Mouse (Mus musculus): ENCODE measurements at regions not wholly inside any gene's neighbourhood (a gene's known extent, or its start where the extent isn't known, plus 50 kb on each side); places are given as distances from the start of the nearest gene placed in this dataset.
A peak's percentile ranks its signal among the peaks of the same experiment; 100 is the strongest.
"Not testable (repeated sequence)": the region's sequence is repeated elsewhere in the genome, so short reads cannot be mapped to it uniquely, and the experiment has no call there.

DNA sequence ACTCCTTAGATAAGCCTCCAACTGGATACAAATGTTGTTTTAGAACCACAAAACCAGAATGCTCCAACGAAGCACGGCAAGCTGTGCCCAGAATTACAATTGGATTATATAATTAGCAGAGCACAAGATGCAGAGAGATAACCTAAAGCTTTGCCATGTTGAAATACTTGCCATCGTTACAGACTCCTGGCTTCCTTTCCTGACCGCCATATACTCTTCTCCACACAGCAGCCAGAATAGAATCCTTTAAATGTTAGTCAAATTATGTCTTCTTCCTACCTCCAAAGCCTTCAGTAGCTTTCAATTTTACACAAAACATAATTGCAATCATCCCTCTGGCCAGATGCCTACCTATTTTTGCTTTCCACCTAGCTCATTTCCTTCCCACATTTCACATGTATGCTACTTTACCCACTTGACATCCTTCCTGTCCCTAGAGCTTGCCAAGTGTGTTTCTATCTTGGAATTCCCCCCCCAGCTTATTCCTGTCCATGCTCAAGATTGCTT, 52.8 kb upstream of the G2e3 start:
- DNase-seq (ENCODE audit: low spot score): no peak

DNA sequence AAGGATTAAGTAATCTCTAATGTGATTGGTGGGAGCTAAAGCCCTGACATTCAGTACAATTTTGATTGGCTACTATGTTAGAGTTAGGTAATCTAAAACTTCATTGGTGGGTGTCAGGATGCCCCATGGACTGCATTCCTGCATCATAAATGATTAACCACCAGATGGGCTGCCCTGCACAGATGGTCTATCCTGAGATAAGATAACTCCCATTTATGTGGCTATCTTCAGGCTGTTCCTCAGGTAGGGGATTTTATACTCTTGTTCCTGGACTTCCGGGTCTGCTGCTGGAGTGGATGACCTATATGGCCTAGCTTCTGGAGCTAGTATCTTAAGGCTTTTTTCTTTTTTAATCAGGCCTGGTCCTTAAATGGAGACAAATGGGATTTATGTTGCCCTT, 69.5 kb upstream of the G2e3 start:
- DNase-seq (ENCODE audit: low spot score): no peak

DNA sequence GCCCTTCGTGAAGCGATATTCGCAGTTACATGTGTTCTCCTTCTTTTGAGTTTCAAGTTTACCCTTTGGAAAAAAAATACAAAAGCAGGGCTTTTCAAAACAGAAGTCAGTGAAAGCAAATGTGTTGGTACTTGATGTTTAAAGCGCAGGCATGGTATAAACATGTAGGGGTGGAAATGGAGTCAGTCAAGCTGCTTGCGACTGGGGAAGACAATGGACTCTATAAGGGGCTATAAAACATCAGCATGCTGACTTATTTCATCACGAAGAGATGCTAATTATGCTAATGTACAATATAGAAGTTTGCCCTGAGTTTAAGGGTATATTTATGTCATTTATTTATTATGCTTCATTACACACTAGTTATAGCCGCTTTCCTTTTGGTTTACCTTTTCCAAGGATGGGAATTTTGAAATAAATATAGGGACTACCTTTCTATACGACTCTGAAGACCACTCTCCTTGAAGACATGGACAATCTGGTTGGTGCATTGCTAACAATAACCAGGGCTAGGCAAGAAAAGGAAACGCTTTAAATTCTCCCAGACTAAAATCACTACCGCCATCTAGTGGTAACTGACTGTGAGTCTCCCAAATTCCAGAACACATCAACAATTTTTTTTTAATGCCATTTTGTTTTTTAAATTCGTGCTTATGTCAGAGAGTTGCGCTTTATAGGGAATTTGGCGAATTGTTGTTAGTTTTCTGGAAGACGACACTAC, 71.9 kb upstream of the G2e3 start:
- peak; percentile 84 for DNase-seq (ENCODE audit: low spot score)

DNA sequence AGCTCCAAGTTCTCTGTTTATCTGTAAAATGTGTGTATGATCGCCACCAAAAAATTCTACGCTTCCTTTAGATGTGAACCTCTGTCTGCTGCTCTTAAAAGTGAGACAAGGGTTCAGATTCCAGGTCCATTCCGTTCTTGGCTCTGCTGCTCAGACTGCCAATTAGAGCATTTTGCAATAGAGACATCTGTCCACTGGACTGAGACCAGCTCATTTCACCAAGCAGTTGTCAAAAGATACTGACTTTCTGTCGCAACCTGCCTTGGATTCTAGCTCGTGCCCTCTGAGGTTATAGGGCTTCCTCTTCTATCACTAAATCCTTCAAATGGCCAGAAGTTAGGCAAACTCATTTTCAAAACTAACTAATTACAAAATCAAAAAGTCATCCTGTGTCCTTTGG, 74.4 kb upstream of the G2e3 start:
- DNase-seq (ENCODE audit: low spot score): no peak

DNA sequence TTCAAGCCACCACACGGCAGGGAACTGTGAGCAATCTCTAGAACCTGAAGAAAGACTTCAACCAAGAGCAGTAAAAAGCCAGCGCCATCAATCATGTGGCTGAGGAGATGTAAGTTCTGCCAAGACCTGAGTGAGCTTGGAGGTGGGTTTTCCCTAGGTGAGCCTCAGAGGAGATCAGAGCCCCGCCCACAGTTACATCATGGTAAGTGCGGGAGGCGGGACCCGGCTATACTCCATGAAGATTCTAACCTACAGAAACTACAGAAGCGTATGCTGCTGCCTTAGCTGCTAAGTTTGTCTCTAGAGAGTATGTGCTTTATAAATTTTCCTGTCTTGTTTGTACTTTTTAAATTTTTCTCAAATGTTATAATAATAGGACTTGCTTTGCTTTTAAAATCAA, 105.0 kb upstream of the G2e3 start:
- DNase-seq (ENCODE audit: low spot score): no peak

DNA sequence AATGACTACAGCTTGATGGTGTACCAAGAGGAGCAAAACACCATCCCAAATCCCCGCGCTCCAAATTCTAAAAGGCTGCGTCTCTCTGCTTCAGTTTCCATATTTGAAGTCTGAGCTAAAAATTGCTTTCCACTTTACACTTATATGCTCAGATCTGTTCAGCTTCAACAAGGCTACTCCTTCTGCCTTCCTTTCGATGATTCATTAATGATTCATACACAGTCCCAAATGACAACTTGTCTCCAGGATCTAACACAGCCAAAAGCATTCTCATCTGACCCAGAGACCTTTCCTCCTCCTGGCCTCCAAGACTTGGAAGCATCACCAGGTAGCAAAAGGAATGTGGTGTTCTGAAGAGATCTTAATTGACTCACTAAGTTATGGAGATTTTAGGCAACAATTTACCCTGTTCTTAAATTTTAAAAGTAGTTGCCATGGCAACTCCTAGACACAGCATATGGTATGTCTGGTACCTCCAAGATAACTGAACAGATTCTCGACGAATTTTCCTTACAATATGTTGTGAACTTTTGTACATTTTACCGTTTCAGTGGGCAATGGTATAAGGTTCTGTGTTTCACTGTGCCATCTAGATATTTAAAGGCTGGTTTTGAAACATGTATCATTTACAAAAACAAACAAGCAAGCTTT, 106.6 kb upstream of the G2e3 start:
- no peak for DNase-seq (ENCODE audit: low spot score)

DNA sequence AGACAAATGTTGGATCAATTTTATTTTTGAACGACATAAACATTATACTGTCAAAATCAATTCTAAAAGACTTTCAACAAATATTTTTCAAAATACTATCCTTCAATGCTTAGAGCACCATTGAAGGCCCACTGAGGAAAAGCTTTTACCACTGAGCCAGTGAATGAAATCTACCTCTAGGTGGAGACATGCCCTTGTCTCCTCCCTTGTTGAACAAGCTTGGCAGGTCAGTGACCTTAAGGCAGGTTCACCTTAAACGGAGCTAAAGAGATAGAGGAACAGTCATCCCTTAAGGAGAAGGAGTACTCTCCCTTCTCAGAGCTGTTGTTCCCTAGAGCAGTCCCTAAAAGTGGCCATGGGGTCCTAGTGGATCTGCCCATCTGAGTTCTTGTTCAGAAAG, 136.2 kb upstream of the G2e3 start:
- no peak for DNase-seq (ENCODE audit: low spot score)

DNA sequence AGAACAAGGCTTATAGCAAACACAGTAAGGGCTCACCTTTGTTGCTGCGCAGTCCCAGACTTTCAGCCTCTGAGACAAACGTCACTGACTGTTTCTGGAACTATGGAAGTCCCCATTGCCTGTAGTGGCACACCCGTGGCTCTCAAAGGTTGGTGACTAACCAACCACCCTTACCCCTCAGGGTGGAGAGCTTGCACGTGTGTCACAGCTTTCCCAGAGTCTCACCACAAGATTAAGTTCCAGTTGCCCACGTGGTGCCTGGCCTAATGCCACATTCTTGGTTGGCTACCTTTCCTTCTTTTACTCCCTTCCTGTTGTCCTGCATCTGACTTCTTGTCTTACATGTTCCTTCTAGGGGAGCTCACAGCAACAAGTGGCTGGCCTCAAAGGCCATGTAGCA, 151.6 kb upstream of the G2e3 start:
- no peak for DNase-seq (ENCODE audit: low spot score)

DNA sequence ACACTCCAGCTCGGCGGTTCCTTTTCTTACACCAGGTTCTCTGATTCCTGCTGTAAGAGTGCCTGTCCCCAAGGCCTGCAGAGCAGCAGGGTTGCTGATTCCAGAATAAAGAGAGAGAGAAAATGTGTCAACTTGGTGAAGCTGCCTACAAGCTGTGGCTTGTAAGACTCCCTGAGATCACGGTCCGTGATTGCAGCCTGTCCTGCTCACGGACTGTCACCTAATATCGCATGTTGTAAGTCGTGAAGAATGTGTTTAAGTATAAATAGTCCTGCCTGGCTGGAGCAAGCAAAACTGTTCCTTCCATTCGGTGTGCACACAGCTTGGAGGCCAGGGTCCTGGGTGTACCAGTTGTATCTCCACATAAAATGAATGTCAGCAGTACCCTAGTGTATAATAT, 152.7 kb upstream of the G2e3 start:
- no peak for DNase-seq (ENCODE audit: low spot score)

DNA sequence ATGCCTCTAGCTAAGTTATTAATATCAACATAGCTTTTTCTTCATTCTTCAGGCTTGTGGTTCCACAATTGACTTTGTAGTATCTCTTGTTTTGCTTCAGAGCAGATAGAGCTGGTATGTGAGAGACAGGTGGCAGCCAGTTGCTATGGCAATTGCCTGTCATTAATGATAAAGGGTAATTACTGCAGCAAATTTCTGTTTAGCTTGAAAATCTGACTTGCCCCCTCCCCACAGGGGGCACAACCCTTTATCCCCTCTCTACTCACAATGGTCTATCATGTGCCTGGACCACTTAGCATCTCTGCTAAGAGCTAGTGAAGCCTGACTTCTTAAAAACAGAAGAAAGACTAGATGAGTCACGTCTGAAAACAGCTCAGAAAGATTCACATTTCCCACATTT, 157.1 kb upstream of the G2e3 start:
- peak; percentile 54 for DNase-seq (ENCODE audit: low spot score)

DNA sequence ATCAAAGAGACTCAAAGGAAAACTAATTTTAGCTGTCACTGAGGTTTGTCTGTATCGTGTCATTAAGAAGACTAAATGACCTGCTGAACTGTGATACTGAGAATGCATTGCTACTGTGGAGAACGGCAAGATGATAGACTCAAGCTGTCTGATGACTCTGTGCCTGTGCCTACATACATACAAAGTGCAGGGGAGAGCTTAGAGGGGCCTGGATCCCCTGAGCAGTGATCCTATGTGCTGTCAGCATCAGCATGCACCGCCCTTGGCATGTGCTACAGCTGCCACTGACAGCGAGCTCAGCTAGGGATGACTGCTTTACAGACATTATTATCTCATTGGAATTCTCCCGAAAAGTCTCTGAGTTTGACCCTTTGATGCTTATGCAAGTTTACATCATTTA, 157.7 kb upstream of the G2e3 start:
- peak; percentile 21 for DNase-seq (ENCODE audit: low spot score)

DNA sequence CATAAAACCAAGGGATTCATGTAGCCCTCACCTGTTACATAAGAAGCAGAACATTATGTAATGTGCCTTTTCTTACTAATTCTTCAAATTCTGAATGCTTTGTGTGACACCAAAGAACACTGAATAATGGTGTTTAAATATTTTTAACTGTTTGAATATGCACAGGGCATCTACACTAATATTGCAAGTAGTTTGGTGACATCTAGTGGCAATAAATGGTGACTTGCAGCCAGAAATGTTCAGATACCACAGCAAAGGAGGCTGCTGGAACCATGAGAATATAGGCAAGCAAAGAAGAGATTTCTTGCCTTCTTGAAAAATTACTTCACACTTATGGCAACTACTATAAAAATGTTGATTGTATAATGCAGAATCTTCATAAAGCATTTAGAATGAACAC, 159.6 kb upstream of the G2e3 start:
- DNase-seq (ENCODE audit: low spot score): peak; percentile 82

DNA sequence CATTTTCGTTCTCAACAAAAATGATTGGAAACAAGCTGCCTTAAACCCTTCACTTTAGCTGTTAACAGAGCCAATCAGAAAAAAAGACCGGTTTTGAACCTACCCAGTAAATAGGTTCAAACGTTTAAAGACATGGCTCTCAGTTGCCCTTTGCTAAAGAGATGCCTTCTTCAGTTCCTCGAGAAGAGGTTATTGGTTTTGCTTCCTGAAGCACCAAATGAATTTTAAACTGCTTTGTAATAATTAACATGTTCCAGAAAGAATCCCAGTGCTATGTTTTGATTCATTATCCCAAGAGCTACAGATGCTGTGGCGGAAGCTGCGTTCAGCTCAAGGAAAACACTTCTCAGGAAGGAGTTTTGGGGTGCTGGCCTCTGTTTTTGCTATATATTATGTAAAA, 160.1 kb upstream of the G2e3 start:
- DNase-seq (ENCODE audit: low spot score): no peak

DNA sequence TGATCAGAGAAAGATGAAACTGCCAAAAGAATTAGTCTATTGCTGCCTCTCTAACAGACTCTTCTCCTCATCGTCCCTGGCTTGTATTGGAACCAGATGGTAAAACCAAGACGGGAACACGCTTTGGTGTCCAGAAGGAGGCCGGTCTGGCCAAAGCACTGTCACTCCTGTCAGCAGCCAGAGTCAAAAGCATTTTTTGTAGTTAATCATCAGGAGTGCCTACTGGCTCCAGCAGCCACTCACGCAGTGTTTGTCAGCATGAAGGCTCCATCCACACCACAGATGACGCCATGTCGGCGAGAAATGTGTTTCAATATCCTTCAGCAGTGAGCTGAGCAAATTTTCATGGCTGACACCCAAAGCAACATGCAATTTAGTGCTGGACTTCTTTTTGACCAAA, 162.1 kb upstream of the G2e3 start:
- DNase-seq (ENCODE audit: low spot score): no peak

DNA sequence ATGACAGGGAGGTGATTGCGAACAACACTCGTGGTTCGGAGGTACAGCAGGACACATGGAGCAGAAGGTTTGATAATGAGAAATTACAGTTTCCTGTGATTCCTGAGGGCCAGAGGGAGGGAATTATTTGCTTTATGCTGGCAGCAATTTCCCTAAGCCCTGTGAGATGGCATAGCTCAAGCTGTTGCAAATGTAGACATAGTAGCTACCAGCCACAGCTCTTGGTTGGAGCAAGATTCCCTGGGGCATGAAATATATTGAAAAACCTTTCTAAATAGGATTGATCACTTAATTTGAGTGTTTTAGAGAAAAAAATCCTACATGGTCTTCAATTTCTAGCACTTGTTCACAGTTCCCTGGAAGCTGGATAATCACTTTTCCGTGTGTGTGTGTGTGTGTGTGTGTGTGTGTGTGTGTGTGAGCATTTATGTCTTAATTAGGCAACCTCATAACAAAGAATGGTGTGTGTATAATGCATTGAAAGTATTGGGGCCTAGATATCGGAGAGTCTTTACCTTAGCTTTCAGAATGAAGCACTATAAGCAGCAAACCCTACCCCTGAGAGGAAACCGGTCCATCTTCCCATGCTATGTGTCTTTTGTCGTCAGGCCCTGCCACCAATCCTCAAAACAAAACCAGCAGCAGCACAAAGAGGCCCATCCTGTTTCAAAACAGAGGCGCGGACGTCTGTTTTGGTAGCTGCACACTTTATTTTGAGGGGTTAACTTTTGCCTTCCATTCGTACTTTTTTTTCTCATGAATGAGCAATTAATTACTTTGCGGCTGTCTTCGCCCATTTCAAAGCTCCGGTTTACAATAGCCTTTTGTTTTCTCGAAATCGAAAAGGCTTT, 172.7 kb upstream of the G2e3 start:
- DNase-seq (ENCODE audit: low spot score): peak; percentile 35

DNA sequence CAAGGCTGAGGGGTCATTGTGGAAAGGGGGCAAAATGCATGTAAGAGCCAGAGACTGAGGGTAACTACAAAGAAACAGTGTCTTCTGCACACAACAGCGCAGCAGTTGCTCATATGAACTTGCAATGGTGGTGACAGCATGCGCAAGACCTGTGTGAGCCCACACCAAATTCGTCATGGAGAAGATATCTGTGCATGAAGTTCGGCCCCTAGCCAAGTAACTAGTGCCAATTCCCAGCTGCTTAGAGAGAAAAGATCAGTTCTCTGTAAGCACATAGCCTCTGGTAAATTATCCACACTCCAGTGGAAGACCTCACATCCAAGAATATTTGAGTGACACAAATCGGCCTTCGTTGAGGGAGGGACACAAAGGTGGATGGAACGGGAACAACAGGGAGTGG, 182.7 kb upstream of the G2e3 start:
- DNase-seq (ENCODE audit: low spot score): no peak

DNA sequence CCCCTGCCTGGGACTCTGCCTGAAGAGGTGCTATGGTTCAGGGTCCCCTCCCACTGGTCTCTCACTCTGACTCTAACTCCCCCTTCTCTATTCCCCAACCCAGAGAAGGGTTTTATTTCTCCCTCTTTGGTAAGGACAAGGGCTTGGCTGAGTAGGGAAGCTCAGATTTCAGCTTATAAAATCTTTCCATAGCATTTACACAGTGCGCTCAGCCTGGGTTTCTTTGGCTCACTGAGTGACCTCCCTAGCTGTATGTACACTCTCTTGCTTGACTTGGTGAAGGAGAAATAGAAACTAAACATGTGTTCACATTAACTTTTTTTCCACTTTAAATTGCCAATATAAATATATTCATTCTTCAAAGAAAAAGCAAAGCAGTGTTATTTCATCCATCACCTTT, 186.9 kb upstream of the G2e3 start:
- DNase-seq (ENCODE audit: low spot score): no peak

DNA sequence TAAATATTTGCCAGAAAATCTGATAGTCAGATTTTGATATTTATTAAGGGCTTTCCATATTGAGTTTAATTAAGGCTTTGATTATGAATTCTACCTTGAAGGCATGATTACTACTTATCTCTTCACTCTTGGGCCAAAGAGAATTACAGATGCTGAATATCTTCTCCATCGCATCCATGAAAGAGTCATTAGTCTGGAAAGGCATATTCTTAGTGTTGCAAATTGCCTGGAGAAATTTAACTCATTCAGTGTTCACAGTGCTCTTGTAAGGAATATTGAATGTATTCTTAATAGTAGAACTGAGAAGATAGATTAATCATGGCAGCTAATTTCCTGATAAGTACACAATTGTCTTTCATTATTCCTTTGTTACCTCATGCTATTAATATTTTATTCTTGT, 187.7 kb upstream of the G2e3 start:
- DNase-seq (ENCODE audit: low spot score): no peak

DNA sequence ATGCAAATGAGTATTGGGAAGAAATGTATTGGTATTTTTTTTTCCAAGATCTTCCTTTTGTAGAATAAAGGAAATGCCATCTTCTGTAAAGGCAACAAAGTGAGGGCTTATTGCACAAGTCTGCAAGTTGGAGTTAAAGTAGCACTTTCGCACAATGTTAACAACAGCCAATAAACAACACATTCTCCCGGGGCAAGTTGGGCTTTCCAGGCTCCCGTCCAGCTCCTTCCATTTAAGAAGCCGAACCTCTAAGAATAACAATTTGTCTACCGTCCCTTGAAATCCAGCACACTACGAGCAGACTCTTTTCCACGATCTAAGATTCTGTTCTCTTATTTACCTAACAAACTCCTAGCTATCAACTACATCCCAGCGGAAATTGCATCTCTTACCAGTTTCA, 199.9 kb upstream of the G2e3 start:
- no peak for DNase-seq (ENCODE audit: low spot score)

DNA sequence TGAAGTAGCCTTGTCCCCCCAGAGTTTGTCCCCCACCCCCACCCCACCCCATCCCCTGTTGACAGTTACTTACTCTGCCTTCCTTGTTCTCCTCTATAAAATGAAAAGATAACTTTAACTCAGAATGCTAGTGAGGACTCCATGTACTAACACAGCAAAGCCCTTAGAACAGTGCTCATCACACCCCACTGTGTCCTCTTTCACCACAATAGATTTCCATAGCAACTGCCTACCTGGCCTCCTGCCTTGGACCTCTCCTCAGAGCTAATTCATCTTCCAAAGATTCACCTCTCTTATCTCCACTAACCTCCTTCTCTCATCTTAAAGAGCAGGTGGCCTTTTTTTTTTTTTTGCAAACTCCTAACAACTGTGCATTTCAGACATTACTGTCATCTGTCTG, 204.0 kb upstream of the G2e3 start:
- DNase-seq (ENCODE audit: low spot score): no peak

DNA sequence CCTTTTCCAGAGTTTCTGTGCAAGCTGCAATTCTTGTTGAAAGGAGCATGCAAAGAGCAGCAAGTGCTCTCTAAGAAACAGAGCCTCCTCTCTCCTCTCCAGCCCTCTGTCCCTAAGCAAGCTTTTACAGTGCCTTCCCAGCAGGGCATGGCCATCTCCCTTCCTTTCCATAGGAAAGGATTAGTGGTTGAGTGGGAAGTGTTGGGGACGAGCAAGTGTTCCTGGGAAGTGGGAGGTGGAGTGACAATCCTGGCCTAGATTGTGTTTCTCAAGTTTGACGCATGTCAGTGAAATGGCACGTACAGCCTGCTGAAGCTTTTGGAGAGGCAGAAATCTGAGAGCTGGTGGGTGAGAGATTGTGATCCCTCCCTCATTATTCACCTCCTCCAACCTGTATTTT, 204.7 kb upstream of the G2e3 start:
- DNase-seq (ENCODE audit: low spot score): no peak

DNA sequence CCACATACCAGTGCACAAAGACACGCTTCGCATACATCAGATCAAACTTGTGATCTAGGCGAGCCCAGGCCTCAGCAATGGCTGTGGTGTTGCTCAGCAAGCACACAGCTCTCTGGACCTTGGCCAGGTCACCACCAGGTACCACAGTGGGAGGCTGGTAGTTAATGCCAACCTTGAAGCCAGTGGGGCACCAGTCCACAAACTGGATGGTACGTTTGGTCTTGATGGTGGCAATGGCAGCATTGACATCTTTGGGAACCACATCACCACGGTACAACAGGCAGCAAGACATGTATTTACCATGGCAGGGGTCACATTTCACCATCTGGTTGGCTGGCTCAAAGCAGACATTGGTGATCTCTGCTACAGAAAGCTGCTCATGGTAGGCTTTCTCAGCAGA, 214.2 kb upstream of the G2e3 start:
- DNase-seq (ENCODE audit: low spot score): not testable (repeated sequence)

DNA sequence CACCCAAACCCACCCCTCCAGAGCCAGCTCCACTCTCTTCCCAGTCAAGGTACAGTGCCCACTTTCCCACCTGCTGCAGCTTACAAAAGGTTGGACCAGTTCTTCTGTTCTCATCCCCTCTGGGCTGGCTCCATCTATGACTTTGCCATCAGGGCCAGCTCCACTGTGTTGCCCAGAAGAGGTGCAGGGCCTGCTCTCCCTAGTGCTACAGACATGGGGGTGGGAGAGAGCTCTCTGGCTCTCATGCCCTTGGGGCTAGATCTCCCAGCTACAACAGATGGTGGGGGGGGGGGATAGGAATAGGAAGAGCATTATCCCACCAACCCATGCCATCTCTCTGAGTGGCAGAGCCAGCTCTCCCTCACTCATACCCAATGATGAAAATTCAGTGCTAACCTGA, 219.6 kb upstream of the G2e3 start:
- no peak for DNase-seq (ENCODE audit: low spot score)

All from retina, embryonic 14.5 days (tissue).